Mouse (Mus musculus) limb, embryonic 11.5 days (tissue): ENCODE results near the gene Cyp1a1. TPM values are rescaled to one million over a fixed set of nuclear protein-coding genes. Genes with fewer than 3 reads are reported as not detected.
A peak's percentile ranks its signal among the peaks of the same experiment; 100 is the strongest.

Source experiments
- ATAC-seq: fragments of 200-750 bp; cut with Nextera tagmentation; 2 replicates; pipeline ENCODE4 v1.8.0; 2017; ENCODE audit warnings: low read depth; ENCODE audit not compliant: insufficient number of reproducible peaks, low FRiP score, low TSS enrichment
- DNase-seq: peaks from one replicate; pipeline ENCODE4 v3.0.0-alpha.2; 2015; ENCODE audit warnings: low spot score
- H3K27ac ChIP-seq: fragments of 300-500 bp; sonication (generic); replicated peaks from 2 replicates; pipeline ENCODE4 v1.5.1; 2014; ENCODE audit warnings: low read depth, mild to moderate bottlenecking, low read length
- H3K27me3 ChIP-seq: fragments of 300-500 bp; sonication (generic); 2 replicates; pipeline ENCODE4 v1.6.1; 2014; ENCODE audit warnings: mild to moderate bottlenecking, low read length, mixed read lengths; ENCODE audit not compliant: control insufficient read depth, insufficient read depth
- H3K36me3 ChIP-seq: fragments of 300-500 bp; sonication (generic); 2 replicates; pipeline ENCODE4 v1.6.1; 2014; ENCODE audit warnings: mild to moderate bottlenecking, low read length, moderate library complexity, mixed read lengths; ENCODE audit not compliant: control insufficient read depth, insufficient read depth
- H3K4me1 ChIP-seq: fragments of 300-500 bp; sonication (generic); 2 replicates; pipeline ENCODE4 v1.6.1; 2014; ENCODE audit warnings: low read length, mixed read lengths; ENCODE audit not compliant: control insufficient read depth, insufficient read depth
- H3K4me2 ChIP-seq: fragments of 300-500 bp; sonication (generic); 2 replicates; pipeline ENCODE4 v1.6.1; 2014; ENCODE audit warnings: low read depth, mild to moderate bottlenecking, moderate library complexity; ENCODE audit not compliant: severe bottlenecking
- H3K4me3 ChIP-seq: fragments of 300-500 bp; sonication (generic); 2 replicates; pipeline ENCODE4 v1.5.1; 2014; ENCODE audit warnings: low read depth, low read length
- H3K9ac ChIP-seq: fragments of 300-500 bp; sonication (generic); 2 replicates; pipeline ENCODE4 v1.6.1; 2014; ENCODE audit warnings: mild to moderate bottlenecking, low read length
- H3K9me3 ChIP-seq: fragments of 300-500 bp; sonication (generic); 2 replicates; pipeline ENCODE4 v1.6.1; 2016; ENCODE audit warnings: low read length; ENCODE audit not compliant: control insufficient read depth
- WGBS: fragments of 180-500 bp; shearing (Covaris S2); extraction: QIAGEN DNeasy Blood & Tissue Kit; methylation state at CpG from one replicate; pipeline ENCODE4 v1.1.7; 2014; 5-methylcytosine and 5-hydroxymethylcytosine counted together
- polyA plus RNA-seq: library from polyadenylated mRNA; unstranded; fragments of >200 nt; fragmentation: Nextera tagmentation; extraction: Ambion mirVana; gene quantifications from 2 replicates; pipeline ENCODE4 v1.2.1, GENCODE M21; 2014

Cyp1a1 gene
- polyA plus RNA-seq, 1 experiment from 2014 or later, result not detected

GRCm38 (mm10) chr9:57652351-57652750 lies 35.4 kb upstream of the Cyp1a1 start:
- H3K9me3 ChIP-seq, result no peaks in the 10 kb centered on the region
- no peak overlapping the region for H3K27ac ChIP-seq
- no peaks in the 10 kb centered on the region for H3K36me3 ChIP-seq
- no peak overlapping the region for H3K9ac ChIP-seq
- ATAC-seq (no peak), DNase-seq (no peak)
- H3K4me3 ChIP-seq, result no peak overlapping the region
- 74% methylated on average over 9 of the region's 9 CpGs for WGBS
- no peak overlapping the region for H3K4me2 ChIP-seq
- peaks cover 3% of the 10 kb centered on the region; the same call in 1 of the 2 replicates for H3K27me3 ChIP-seq
- peaks cover 9% of the 10 kb centered on the region; the same call in 1 of the 2 replicates for H3K4me1 ChIP-seq

- DNase-seq, result no peak
- peaks cover 9% of the 10 kb centered on the region; the same call in 1 of the 2 replicates for H3K4me1 ChIP-seq
- H3K9ac ChIP-seq, result no peak overlapping the region
- 45% methylated on average over 3 of the region's 3 CpGs for WGBS
- no peak for ATAC-seq
- no peaks in the 10 kb centered on the region for H3K36me3 ChIP-seq
- H3K4me3 ChIP-seq, result no peak overlapping the region
- no peaks in the 10 kb centered on the region for H3K9me3 ChIP-seq
- no peak overlapping the region for H3K27ac ChIP-seq
- no peak overlapping the region for H3K4me2 ChIP-seq
- peaks cover 3% of the 10 kb centered on the region; the same call in 1 of the 2 replicates for H3K27me3 ChIP-seq
These were observed 34.9 kb upstream of the Cyp1a1 start for GRCm38 (mm10) chr9:57652855-57653254.

DNA sequence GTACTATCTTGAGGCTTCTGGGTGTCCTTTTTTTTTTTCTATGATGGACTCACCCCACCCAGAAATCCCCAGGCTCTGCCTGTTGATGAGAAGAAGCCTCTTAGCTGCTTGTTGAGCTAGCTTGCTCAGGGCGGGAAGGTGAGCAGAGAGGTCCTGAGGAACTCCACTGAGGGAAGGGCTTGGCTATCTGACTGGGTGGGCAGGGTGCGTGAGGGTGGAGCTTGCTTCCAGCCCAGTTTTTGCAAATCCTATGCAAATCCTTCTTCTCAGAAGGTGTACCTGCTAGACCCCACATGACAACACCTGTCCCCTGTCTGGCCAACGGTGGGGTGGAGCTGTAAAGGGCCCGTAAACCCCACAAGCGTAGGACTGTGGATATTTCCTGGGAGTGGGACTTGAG lies 34.4 kb upstream of the Cyp1a1 start, which contains the start of gene Csk:
Csk (minus strand) TSS at position 349 of the 400 bp plus-strand sequence.
- Histone ChIP-seq H3K4me3 (no peak within 1 kb of the TSS), H3K36me3 (no peaks in the 10 kb centered on the region), H3K9ac (no peak within 1 kb of the TSS), H3K27me3 (peaks cover 3% of the 10 kb centered on the region; the same call in 1 of the 2 replicates), H3K4me1 (peaks cover 9% of the 10 kb centered on the region; the same call in 1 of the 2 replicates), H3K4me2 (no peak within 1 kb of the TSS), H3K9me3 (no peaks in the 10 kb centered on the region), H3K27ac (no peak within 1 kb of the TSS)
- ATAC-seq, result no peak
- DNase-seq, result no peak
- 46% methylated on average over 5 of the region's 5 CpGs for WGBS

GRCm38 (mm10) chr9:57654966-57655365 lies 32.8 kb upstream of the Cyp1a1 start:
- peaks cover 9% of the 10 kb centered on the region; the same call in 1 of the 2 replicates for H3K4me1 ChIP-seq
- ATAC-seq, result no peak

GRCm38 (mm10) chr9:57655749-57656148 lies 32.0 kb upstream of the Cyp1a1 start:
- WGBS, result 3% methylated on average over 11 of the region's 11 CpGs
- peak; percentile 99 for DNase-seq
- Histone ChIP-seq H3K4me2 (peak overlapping the region; percentile 45), H3K27me3 (peaks cover 3% of the 10 kb centered on the region; the same call in 1 of the 2 replicates), H3K9me3 (no peaks in the 10 kb centered on the region), H3K27ac (no peak overlapping the region), H3K36me3 (no peaks in the 10 kb centered on the region), H3K4me3 (no peak overlapping the region; the same call in 1 of the 2 replicates), H3K9ac (peak overlapping the region; percentile 45; the same call in 1 of the 2 replicates), H3K4me1 (peaks cover 6% of the 10 kb centered on the region; the same call in 1 of the 2 replicates)
- peak; percentile 55; the same call in 1 of the 2 replicates for ATAC-seq

More at GRCm38 (mm10) chr9:57654966-57655365, 32.8 kb upstream of the Cyp1a1 start:
- no peak overlapping the region for H3K9ac ChIP-seq
- no peak overlapping the region for H3K27ac ChIP-seq
- H3K36me3 ChIP-seq, result no peaks in the 10 kb centered on the region
- peaks cover 3% of the 10 kb centered on the region; the same call in 1 of the 2 replicates for H3K27me3 ChIP-seq
- no peaks in the 10 kb centered on the region for H3K9me3 ChIP-seq
- H3K4me3 ChIP-seq, result no peak overlapping the region
- DNase-seq, result no peak
- WGBS, result 74% methylated on average over 1 of the region's 1 CpGs
- H3K4me2 ChIP-seq, result no peak overlapping the region

DNA sequence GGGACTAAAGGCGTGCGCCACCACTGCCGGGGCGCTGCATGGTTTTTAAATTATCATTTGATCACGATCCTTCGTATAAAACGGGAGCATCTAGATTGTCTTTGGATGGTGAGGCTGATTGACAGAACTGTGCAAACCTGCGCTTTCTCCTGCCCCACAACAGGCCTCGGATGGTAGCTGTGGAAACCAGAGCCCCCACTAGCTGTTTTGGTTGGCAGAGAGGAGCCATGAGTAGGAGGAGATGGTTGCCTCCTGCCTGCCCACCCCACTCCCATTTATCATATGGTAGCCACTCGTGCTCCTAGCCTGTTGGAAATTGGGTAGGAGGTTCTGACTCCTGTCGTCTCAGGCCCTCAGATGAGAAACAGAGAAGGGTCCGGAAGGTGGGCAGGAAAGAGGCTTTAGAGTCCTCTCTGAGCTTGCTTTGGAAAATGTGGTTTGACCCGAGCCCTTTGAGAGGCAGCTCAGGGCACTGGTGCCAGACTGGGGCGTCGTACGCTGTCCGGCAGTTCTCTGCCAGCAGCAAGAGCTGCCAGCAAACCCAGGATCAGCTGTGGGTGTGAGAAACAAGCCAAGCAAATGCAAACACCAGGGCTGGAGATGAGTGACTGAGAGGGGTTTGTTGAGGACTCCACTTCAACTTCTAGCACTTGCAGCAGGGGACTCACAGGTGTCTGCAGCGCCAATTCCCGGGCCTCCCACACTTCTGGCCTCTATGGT lies 30.9 kb upstream of the Cyp1a1 start:
- no peak overlapping the region for H3K4me2 ChIP-seq
- no peak overlapping the region for H3K27ac ChIP-seq
- no peaks in the 10 kb centered on the region for H3K36me3 ChIP-seq
- ATAC-seq, result no peak
- H3K9me3 ChIP-seq, result no peaks in the 10 kb centered on the region
- H3K4me1 ChIP-seq, result no peaks in the 10 kb centered on the region
- WGBS, result 84% methylated on average over 19 of the region's 19 CpGs
- no peak for DNase-seq
- H3K4me3 ChIP-seq, result no peak overlapping the region
- H3K27me3 ChIP-seq, result peaks cover 3% of the 10 kb centered on the region; the same call in 1 of the 2 replicates
- H3K9ac ChIP-seq, result no peak overlapping the region

DNA sequence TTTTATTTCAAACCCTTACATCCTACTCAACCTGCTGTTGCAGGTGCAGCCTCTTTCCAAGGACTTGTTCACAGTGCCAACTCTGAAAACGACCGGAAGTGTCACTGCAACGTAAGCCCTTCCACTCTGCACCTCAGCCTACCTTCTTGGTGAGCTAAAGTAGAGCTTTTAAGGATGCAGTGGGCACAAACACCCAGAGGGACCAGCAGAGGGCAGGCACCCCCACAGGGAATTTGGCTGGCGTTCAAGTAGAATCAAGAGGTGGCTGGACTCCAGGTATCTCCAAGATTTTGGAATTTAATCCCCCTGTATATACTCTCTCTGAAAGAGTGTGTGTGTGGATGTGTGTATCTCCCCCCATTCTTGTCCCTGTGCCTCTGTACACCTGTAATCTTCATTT lies 29.9 kb upstream of the Cyp1a1 start:
- H3K27me3 ChIP-seq, result peaks cover 3% of the 10 kb centered on the region; the same call in 1 of the 2 replicates
- ATAC-seq, result no peak
- no peaks in the 10 kb centered on the region for H3K36me3 ChIP-seq
- no peak overlapping the region for H3K4me2 ChIP-seq
- H3K9me3 ChIP-seq, result no peaks in the 10 kb centered on the region
- H3K9ac ChIP-seq, result no peak overlapping the region
- no peaks in the 10 kb centered on the region for H3K4me1 ChIP-seq
- DNase-seq, result no peak
- 62% methylated on average over 4 of the region's 4 CpGs for WGBS
- H3K4me3 ChIP-seq, result no peak overlapping the region
- H3K27ac ChIP-seq, result no peak overlapping the region

- DNase-seq (no peak), ATAC-seq (no peak)
- H3K9ac ChIP-seq, result no peak overlapping the region
- WGBS, result 86% methylated on average over 4 of the region's 4 CpGs
- H3K27me3 ChIP-seq, result peaks cover 3% of the 10 kb centered on the region; the same call in 1 of the 2 replicates
- no peak overlapping the region for H3K27ac ChIP-seq
- H3K4me1 ChIP-seq, result no peaks in the 10 kb centered on the region
- H3K9me3 ChIP-seq, result no peaks in the 10 kb centered on the region
- no peak overlapping the region for H3K4me3 ChIP-seq
- H3K4me2 ChIP-seq, result no peak overlapping the region
- H3K36me3 ChIP-seq, result no peaks in the 10 kb centered on the region
These were observed 28.8 kb upstream of the Cyp1a1 start for GRCm38 (mm10) chr9:57658970-57659369.
